Mouse (Mus musculus): ENCODE results near the gene Zbtb8os. TPM values are rescaled to one million over a fixed set of nuclear protein-coding genes. Genes with fewer than 3 reads are reported as not detected.

Zbtb8os gene
- polyA plus RNA-seq, 1 experiment, result 20.7 TPM

GRCm38 (mm10) chr4:129303816-129304215 is 31.7 kb upstream of the Zbtb8os start:
- TF ChIP-seq CTCF (IDR thresholded peaks at IDR 0.05; ENCODE audit: control insufficient read depth, insufficient read depth, insufficient replicate concordance, low read depth, low read length) (no peak), POLR2A (IDR thresholded peaks at IDR 0.05; ENCODE audit: control insufficient read depth, low read depth, low read length) (no peak)
- Histone ChIP-seq H3K36me3 (ENCODE audit: control insufficient read depth, insufficient read depth, low read length) (no peaks in the 10 kb centered on the region), H3K4me3 (ENCODE audit: control insufficient read depth, low read depth, low read length) (no peak overlapping the region), H3K4me1 (ENCODE audit: control insufficient read depth, insufficient read depth, low read length) (no peaks in the 10 kb centered on the region), H3K27ac (ENCODE audit: control insufficient read depth, insufficient read depth, low read depth, low read length) (no peak overlapping the region), H3K27me3 (ENCODE audit: control insufficient read depth, insufficient read depth, low read length) (no peaks in the 10 kb centered on the region)

DNA sequence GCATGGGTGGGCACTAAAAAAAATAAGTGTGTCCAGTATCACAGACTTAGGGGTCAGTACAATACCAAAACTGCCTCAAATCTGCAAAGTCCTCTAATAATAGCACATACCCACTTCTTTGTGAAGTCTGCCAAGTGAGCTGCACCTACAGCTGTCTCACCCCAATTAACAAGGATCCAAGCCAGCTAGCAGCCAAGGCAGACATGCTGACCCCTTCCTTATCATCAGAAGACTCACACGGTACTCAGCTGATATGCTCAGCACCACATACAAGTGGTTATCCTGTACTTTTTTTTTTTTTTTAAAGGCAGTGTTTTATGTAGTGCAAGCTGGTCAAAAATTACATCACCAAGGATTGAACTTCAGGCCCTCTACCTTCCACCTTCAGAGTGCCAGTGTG is 31.2 kb upstream of the Zbtb8os start:
- no peaks in the 10 kb centered on the region for H3K36me3 ChIP-seq (ENCODE audit: control insufficient read depth, insufficient read depth, low read length)
- no peaks in the 10 kb centered on the region for H3K27me3 ChIP-seq (ENCODE audit: control insufficient read depth, insufficient read depth, low read length)
- H3K4me3 ChIP-seq (ENCODE audit: control insufficient read depth, low read depth, low read length), result no peak overlapping the region
- TF ChIP-seq POLR2A (IDR thresholded peaks at IDR 0.05; ENCODE audit: control insufficient read depth, low read depth, low read length) (no peak), CTCF (IDR thresholded peaks at IDR 0.05; ENCODE audit: control insufficient read depth, insufficient read depth, insufficient replicate concordance, low read depth, low read length) (no peak)
- H3K4me1 ChIP-seq (ENCODE audit: control insufficient read depth, insufficient read depth, low read length), result no peaks in the 10 kb centered on the region
- H3K27ac ChIP-seq (ENCODE audit: control insufficient read depth, insufficient read depth, low read depth, low read length), result no peak overlapping the region

GRCm38 (mm10) chr4:129307936-129308335 is 27.6 kb upstream of the Zbtb8os start:
- Histone ChIP-seq H3K4me1 (ENCODE audit: control insufficient read depth, insufficient read depth, low read length) (no peaks in the 10 kb centered on the region), H3K27ac (ENCODE audit: control insufficient read depth, insufficient read depth, low read depth, low read length) (no peak overlapping the region), H3K4me3 (ENCODE audit: control insufficient read depth, low read depth, low read length) (no peak overlapping the region), H3K36me3 (ENCODE audit: control insufficient read depth, insufficient read depth, low read length) (no peaks in the 10 kb centered on the region; the same call in 1 of the 2 replicates), H3K27me3 (ENCODE audit: control insufficient read depth, insufficient read depth, low read length) (no peaks in the 10 kb centered on the region)
- TF ChIP-seq CTCF (IDR thresholded peaks at IDR 0.05; ENCODE audit: control insufficient read depth, insufficient read depth, insufficient replicate concordance, low read depth, low read length) (no peak), POLR2A (IDR thresholded peaks at IDR 0.05; ENCODE audit: control insufficient read depth, low read depth, low read length) (no peak)

DNA sequence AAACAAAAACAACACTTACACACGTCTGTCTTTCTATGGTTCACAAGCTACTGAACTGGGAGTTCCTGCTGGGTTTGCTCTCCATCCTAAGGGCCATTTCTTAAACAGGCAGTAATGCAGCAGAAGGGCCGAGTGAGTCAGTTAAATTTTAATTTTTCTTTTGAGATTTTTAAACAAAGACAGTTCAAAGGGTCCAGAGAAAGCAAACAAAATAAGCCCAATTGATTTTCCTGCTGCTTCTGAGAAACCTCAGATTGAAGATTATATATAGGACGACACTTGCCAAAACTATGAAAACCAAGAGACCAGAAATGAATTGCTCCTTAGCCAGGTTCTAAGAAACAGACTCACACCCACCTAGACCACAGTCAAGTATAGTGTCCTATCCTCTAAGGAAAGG is 21.6 kb upstream of the Zbtb8os start:
- no peak for TF ChIP-seq CTCF (IDR thresholded peaks at IDR 0.05; ENCODE audit: control insufficient read depth, insufficient read depth, insufficient replicate concordance, low read depth, low read length)
- no peak overlapping the region for H3K27ac ChIP-seq (ENCODE audit: control insufficient read depth, insufficient read depth, low read depth, low read length)
- H3K36me3 ChIP-seq (ENCODE audit: control insufficient read depth, insufficient read depth, low read length), result peaks cover 2% of the 10 kb centered on the region
- no peaks in the 10 kb centered on the region for H3K4me1 ChIP-seq (ENCODE audit: control insufficient read depth, insufficient read depth, low read length)
- no peaks in the 10 kb centered on the region for H3K27me3 ChIP-seq (ENCODE audit: control insufficient read depth, insufficient read depth, low read length)
- no peak overlapping the region for H3K4me3 ChIP-seq (ENCODE audit: control insufficient read depth, low read depth, low read length)

DNA sequence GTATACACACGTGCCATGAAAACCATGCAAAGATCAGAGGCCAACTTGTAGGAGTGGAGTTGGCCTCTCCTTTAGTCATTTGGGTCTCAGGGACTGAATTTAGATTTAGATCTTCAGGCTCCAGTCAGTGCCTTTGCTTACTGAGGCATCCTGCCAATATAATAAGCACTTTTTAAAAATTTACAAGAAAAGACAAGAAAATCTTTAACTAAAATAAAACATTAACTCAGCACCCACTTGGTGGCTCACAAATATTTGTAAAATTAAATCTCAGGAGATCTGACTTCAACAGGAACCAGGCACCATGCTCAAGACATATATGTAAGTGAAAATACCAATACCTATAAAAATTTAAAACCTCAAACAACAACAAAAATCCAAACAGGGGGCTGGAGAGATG is 14.6 kb upstream of the Zbtb8os start:
- H3K27ac ChIP-seq (ENCODE audit: control insufficient read depth, insufficient read depth, low read depth, low read length), result no peak overlapping the region
- TF ChIP-seq CTCF (IDR thresholded peaks at IDR 0.05; ENCODE audit: control insufficient read depth, insufficient read depth, insufficient replicate concordance, low read depth, low read length) (no peak), POLR2A (IDR thresholded peaks at IDR 0.05; ENCODE audit: control insufficient read depth, low read depth, low read length) (no peak)
- H3K4me1 ChIP-seq (ENCODE audit: control insufficient read depth, insufficient read depth, low read length), result no peaks in the 10 kb centered on the region
- no peaks in the 10 kb centered on the region for H3K27me3 ChIP-seq (ENCODE audit: control insufficient read depth, insufficient read depth, low read length)
- H3K36me3 ChIP-seq (ENCODE audit: control insufficient read depth, insufficient read depth, low read length), result peaks cover 4% of the 10 kb centered on the region; the same call in 1 of the 2 replicates
- no peak overlapping the region for H3K4me3 ChIP-seq (ENCODE audit: control insufficient read depth, low read depth, low read length)

DNA sequence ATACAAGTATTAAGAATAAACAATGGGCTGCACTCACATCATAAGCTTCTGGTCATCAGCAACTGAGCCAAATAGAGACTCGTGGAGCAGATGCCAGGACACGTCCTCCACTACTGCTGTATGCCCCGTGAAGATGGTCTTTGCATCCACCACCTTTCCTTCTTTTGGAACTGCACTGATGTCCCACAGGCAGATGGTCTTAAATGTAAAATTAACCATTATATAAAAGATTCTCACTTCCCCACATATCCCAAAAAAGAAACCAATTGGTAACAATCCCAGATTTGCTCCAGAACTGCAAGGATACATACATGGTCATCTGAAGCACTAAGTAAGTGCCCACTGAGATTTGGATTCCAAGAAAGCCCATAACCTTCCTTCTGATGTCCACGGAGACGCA is 13.5 kb upstream of the Zbtb8os start:
- TF ChIP-seq POLR2A (IDR thresholded peaks at IDR 0.05; ENCODE audit: control insufficient read depth, low read depth, low read length) (no peak), CTCF (IDR thresholded peaks at IDR 0.05; ENCODE audit: control insufficient read depth, insufficient read depth, insufficient replicate concordance, low read depth, low read length) (no peak)
- no peak overlapping the region for H3K4me3 ChIP-seq (ENCODE audit: control insufficient read depth, low read depth, low read length)
- no peak overlapping the region for H3K27ac ChIP-seq (ENCODE audit: control insufficient read depth, insufficient read depth, low read depth, low read length)
- no peaks in the 10 kb centered on the region for H3K27me3 ChIP-seq (ENCODE audit: control insufficient read depth, insufficient read depth, low read length)
- H3K4me1 ChIP-seq (ENCODE audit: control insufficient read depth, insufficient read depth, low read length), result no peaks in the 10 kb centered on the region
- H3K36me3 ChIP-seq (ENCODE audit: control insufficient read depth, insufficient read depth, low read length), result peaks cover 6% of the 10 kb centered on the region

DNA sequence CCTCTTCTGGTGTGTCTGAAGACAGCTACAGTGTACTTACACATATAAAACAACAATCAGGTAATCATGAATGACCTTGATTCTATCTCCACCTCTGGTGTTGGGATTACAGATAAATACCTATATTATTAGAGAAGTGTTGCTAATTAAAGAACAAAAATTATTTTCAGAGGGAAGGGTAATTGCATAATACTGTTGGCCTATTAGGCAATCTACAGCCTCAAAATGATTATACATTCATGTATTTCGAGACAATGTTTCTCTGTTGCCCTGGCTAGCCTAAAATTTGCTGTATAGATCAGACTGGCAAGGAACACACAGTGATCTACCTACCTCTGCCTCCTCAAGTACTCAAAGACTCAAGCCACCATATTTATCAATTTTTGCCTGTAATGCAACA is 12.0 kb upstream of the Zbtb8os start:
- no peak overlapping the region for H3K27ac ChIP-seq (ENCODE audit: control insufficient read depth, insufficient read depth, low read depth, low read length)
- TF ChIP-seq CTCF (IDR thresholded peaks at IDR 0.05; ENCODE audit: control insufficient read depth, insufficient read depth, insufficient replicate concordance, low read depth, low read length) (no peak), POLR2A (IDR thresholded peaks at IDR 0.05; ENCODE audit: control insufficient read depth, low read depth, low read length) (no peak)
- H3K4me3 ChIP-seq (ENCODE audit: control insufficient read depth, low read depth, low read length), result no peak overlapping the region
- no peaks in the 10 kb centered on the region for H3K4me1 ChIP-seq (ENCODE audit: control insufficient read depth, insufficient read depth, low read length)
- H3K36me3 ChIP-seq (ENCODE audit: control insufficient read depth, insufficient read depth, low read length), result peaks cover 6% of the 10 kb centered on the region
- no peaks in the 10 kb centered on the region for H3K27me3 ChIP-seq (ENCODE audit: control insufficient read depth, insufficient read depth, low read length)

- Histone ChIP-seq H3K27me3 (ENCODE audit: control insufficient read depth, insufficient read depth, low read length) (no peaks in the 10 kb centered on the region), H3K27ac (ENCODE audit: control insufficient read depth, insufficient read depth, low read depth, low read length) (no peak overlapping the region), H3K4me1 (ENCODE audit: control insufficient read depth, insufficient read depth, low read length) (no peaks in the 10 kb centered on the region), H3K4me3 (ENCODE audit: control insufficient read depth, low read depth, low read length) (no peak overlapping the region), H3K36me3 (ENCODE audit: control insufficient read depth, insufficient read depth, low read length) (peaks cover 6% of the 10 kb centered on the region)
- TF ChIP-seq POLR2A (IDR thresholded peaks at IDR 0.05; ENCODE audit: control insufficient read depth, low read depth, low read length) (no peak), CTCF (IDR thresholded peaks at IDR 0.05; ENCODE audit: control insufficient read depth, insufficient read depth, insufficient replicate concordance, low read depth, low read length) (no peak)
Observed at GRCm38 (mm10) chr4:129324756-129325155, 10.7 kb upstream of the Zbtb8os start.
